Mouse (Mus musculus) ES-E14 (cell line): ENCODE measurements around the gene Gm5039.

Experiments used
- CHD2 ChIP-seq: IDR thresholded peaks from 2 replicates; pipeline ENCODE4 v1.6.1; 2014; ENCODE audit warnings: mild to moderate bottlenecking, low read depth, low read length, inconsistent platforms
- HCFC1 ChIP-seq: IDR thresholded peaks from 2 replicates; pipeline ENCODE4 v1.6.1; 2012; ENCODE audit warnings: low read length, inconsistent platforms, borderline replicate concordance; ENCODE audit not compliant: insufficient read depth
- MAFK ChIP-seq: IDR thresholded peaks from 2 replicates; pipeline ENCODE4 v1.6.1; 2014; ENCODE audit warnings: mild to moderate bottlenecking, low read depth, low read length, inconsistent platforms; ENCODE audit not compliant: insufficient read depth
- ZC3H11A ChIP-seq: IDR thresholded peaks from 2 replicates; pipeline ENCODE4 v1.6.1; 2012; ENCODE audit warnings: low read depth, mild to moderate bottlenecking, inconsistent platforms, low read length, borderline replicate concordance
- ZNF384 ChIP-seq: IDR thresholded peaks from 2 replicates; pipeline ENCODE4 v1.6.1; 2012; ENCODE audit warnings: low read depth, low read length, inconsistent platforms

GRCm38 (mm10) chr12:88368618-88369017 is 44.8 kb upstream of the Gm5039 start:
- no peak for TF ChIP-seq HCFC1
- no peak for TF ChIP-seq ZNF384
- TF ChIP-seq CHD2: no peak
- no peak for TF ChIP-seq MAFK
- no peak for TF ChIP-seq ZC3H11A
